Mouse (Mus musculus) layer of hippocampus, adult 9-10 months (tissue): ENCODE measurements around the gene Moxd1.

Source experiments
- DNase-seq: peaks from one replicate; pipeline ENCODE4 v3.0.0; 2022; ENCODE audit warnings: low spot score

Gene Moxd1

DNA sequence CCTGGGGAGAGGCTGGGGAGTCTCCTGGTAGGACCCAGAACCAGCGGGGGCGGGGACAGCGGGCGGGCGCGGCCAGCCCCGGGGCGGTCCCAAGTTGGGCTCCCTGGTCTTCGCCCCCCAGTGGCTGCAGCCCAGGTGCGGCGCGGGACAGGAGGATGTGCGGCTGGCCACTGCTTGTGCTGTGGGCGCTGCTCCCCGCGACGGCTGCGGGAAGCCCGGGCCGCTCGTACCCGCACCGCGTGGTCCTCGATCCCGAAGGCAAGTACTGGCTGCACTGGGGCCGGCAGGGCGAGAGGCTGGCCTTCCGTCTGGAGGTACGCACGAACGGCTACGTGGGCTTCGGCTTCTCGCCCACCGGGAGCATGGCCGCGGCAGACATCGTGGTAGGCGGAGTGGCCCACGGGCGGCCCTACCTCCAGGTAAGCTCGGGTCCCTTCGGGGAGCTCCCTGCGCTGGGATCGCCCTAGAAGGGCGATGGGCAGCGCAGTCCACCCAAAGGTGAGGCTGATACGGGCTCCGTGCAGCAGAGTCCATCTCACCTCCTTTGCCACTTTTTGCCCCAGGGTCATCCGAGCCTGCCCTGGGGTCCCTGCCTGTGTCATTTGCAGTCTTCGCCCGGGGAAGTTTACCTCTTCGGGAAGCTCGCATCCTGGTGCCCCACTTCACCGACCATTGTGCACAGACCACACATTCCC lies at the start of gene Moxd1:
Gene Moxd1, plus strand, starts transcription at position 69 of the 695 bp plus-strand sequence.
- DNase-seq = no peak

DNA sequence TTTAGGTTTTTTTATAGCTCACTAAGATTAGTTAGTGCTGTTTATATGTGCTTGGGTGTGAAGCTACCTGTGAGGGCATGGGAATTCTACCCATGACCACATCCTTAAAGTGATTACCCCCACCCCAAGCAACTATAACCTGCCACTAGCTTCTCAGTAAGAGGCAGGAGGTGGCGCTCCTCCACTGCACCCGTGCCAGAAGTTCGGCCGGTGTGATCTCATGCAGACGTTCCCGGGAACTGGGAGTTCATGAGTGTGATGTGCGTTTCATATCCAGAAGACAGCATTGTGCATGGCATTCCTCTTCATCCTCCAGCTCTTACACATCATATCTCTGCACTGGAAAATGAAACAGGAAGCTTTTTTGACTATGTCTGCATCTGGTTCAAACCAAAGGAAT lies 32.9 kb upstream of the Moxd1 start:
- no peak for DNase-seq

GRCm38 (mm10) chr10:24191977-24192376 lies 31.3 kb upstream of the Moxd1 start:
- DNase-seq = no peak

DNA sequence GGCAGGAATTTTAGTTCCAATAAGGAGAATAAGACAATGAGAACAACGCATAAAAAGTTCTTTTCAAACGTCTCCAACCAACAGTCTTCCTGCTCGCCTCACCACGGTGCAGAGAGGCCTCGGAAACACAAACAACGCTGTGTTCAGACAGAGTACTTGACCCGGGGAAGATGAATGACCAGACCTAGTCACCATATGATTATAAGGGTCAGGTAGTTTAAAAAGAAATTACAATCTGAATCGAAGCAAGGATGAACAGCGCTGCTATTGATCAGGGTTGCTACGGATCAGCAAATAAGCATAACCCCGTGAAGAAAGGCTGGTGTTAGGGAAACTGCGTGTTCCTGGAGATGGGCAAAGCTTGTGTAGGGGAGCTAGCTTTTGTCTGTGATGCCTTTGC lies 24.0 kb upstream of the Moxd1 start:
- no peak for DNase-seq

- no peak for DNase-seq
These were observed 23.2 kb upstream of the Moxd1 start for GRCm38 (mm10) chr10:24200099-24200498.

DNA sequence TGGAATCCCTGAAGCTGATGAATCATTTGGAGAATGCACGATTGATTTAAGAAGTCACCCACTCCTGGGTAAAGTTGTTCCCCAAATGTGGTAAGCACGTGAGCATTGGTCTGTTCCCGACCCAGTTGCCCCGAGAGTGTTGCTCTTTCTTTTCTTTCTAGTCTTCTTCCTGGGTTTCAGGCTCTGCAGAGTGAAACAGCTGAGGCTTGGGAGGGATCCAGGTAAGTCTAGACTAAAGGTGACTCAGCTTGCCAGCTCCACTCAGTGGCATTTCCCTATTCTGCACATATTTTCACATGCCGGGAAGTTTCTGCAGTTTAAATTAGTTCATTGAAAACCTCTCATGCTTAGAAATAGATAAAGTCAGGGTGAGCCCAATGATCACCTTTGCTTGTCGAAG lies 13.2 kb upstream of the Moxd1 start:
- no peak for DNase-seq

- DNase-seq = no peak
These were observed 10.0 kb upstream of the Moxd1 start for GRCm38 (mm10) chr10:24213297-24213696.

- DNase-seq = no peak
These were observed 5.6 kb upstream of the Moxd1 start for GRCm38 (mm10) chr10:24217558-24218268.

DNA sequence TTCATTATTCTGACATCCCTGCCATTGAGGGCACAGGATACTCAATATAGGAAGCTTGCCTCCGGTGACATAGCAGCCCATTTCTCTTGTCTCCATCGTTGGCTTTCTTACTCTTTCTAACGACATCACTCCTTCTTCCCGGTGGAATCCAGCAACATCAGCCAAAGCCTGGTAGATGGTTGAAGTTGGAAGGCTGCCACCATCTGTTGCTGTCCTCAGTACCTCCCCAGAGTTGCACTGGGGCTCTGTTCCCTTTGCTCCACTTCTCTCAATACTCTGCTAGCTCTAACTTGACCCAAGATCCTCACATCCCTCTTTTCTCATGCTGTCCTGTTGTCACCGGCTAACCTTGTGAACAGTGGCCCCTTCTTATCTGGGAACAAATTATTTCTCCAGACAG lies 2.4 kb upstream of the Moxd1 start:
- DNase-seq = no peak

DNA sequence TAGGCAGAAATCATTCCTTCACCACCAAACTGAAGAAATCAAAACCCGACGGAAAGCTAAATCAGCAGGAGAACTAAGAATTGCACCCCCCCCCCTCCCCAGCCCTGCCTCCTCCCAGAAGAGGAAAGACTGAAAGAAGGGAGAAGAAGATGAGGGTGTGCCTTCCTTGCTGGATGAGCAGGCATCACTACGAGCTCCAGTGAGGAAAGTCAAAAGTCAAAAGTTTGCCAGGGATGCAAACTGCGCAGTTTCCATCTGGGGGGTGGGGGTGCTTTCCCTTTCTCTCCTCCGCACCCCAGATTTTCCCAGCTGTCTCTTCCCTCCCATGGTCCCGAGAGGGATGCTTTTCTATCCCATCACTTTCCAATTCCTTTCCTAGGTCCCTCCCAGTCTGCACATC lies 406 bp upstream of the Moxd1 start:
- DNase-seq = no peak

- no peak for DNase-seq
These were observed 1.3 kb downstream of the Moxd1 start for GRCm38 (mm10) chr10:24224591-24224990.

GRCm38 (mm10) chr10:24228318-24229183 lies 5.2 kb downstream of the Moxd1 start:
- DNase-seq = no peak

DNA sequence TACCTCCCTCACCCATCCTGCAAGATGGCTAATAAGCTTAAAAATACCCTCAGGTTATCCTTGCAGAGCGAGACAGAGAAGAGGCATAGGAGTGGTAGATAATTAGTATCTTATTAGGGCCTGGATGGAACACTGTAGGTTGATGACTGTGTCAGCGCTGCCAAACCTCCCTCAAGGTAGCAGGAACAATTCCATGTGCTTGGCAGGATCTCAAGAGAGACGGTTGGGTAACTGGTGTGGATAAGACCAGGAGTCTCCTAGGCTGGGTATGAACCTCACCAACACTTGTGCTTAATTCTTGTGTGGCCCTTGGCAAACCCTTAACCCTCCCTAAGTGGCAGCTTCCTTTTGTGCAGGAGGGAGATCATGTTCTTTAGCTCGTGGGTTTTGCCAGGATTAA lies 9.0 kb downstream of the Moxd1 start:
- no peak for DNase-seq

DNA sequence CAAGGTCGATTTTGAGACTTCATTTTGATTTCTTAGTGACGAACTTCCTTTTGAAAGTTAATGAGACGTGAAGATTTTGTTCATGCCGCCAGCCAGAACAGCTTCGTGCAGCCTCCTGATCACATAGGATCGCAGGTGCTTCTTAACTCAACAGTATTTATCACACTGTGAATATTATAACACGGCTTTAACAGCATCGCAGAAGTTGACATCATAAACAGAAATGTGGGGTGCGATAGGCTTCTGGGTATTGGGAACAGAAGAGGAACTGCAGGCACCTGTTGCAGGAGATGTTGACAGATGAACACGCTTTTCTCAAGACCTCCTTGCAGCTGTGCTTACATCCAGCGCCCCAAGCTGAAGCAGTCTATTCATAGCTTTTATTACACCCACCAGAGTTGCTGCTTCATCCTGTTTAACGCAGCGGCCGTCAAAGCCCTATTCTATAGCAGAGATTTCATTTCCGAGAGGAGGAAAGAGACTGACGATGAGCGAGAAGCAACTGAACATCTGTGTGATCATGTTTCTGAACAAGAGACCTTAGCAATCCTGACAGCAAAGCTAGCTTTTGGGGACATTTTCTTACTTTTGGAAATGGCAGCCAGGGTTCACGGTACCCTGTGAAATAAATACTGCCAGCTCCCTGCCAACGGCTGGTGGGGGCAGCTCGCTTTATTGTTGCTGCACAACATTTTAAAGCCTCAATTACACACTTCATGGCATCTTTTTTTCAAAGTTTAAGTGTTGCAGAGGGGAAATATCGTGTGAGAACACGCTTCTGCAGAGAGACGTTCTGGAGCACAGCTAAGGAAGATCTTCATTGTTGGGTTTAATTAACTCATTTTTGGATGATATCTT lies 12.3 kb downstream of the Moxd1 start:
- no peak for DNase-seq

DNA sequence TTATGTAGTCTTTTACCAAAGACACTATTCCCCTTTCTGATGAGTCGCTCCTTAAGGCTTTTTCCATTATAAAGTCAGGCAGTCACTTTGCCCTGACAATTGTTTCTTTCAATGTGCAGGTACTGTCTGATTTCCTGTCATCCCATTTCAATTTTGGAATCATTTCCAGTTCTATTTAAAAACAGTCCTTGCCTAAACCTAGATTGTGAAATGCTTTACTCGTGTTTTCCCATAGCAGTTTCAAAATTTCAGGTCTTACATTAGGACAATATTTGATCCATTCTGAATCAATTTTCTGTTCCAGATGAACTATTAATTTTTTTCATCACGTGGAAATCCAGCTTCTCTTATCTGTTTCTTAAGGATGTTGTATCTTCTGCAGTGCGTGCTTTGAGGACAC lies 23.5 kb downstream of the Moxd1 start:
- DNase-seq = no peak

DNA sequence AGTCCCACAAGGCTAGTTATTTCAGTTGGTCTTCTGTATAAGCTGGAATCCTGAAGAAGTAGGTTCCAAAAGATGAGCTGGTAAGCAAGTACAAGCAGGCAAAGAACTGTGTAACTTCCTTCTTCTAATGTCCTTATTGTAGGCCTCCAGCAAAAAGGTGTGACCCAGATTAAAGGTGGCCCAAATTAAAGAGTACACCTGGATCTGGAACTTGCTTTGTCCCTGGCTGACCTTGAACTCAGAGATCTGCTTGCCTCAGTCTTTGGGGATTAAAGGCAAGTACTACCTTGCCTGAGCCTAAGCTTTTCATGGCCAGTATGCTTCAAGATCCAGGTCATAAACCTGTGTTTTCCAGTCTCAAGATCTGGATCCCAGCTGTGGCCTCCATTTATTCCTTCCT lies 24.8 kb downstream of the Moxd1 start:
- no peak for DNase-seq

- no peak for DNase-seq
These were observed 28.3 kb downstream of the Moxd1 start for GRCm38 (mm10) chr10:24251631-24252030.

- DNase-seq = no peak
These were observed 34.8 kb downstream of the Moxd1 start for GRCm38 (mm10) chr10:24258150-24258549.

- no peak for DNase-seq
These were observed 35.6 kb downstream of the Moxd1 start for GRCm38 (mm10) chr10:24258885-24259284.

- DNase-seq = no peak
These were observed 36.7 kb downstream of the Moxd1 start for GRCm38 (mm10) chr10:24259794-24260590.

- DNase-seq = no peak
These were observed 44.2 kb downstream of the Moxd1 start for GRCm38 (mm10) chr10:24267520-24267919.
